Mouse (Mus musculus): ENCODE measurements around the gene Depp1. TPM values are rescaled to one million over a fixed set of nuclear protein-coding genes. Genes with fewer than 3 reads are reported as not detected.
"Not testable (repeated sequence)": the region's sequence is repeated elsewhere in the genome, so short reads cannot be mapped to it uniquely, and the experiment has no call there.

Gene Depp1
- 8.6 and 9.2 TPM in 2 replicates for polyA plus RNA-seq (2016; fragmentation: Nextera tagmentation; extraction: Ambion mirVana)

DNA sequence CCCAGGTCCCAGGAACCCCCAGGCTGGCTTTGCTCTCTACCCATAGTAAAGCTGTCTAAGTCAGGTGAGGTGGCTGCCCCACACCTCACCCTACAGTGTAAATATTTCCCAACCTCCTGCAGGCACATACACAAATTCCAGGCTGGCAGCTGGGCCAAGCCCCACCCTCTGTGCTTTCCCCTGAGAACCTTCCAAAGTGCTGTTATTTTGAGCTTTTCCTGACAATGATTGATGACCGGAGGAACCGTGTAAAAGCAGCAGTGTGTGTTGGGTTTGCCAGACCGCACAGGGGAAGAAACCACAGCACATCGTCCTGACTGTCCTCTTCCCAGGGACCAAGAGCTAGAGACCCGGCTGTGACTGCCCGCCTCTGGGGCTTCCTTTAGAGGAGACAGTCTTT is at the start of gene Depp1:
TSS of gene Depp1 (plus strand) at position 204 of the 400 bp plus-strand sequence.
- 82% methylated on average over 6 of the region's 6 CpGs for WGBS
- no peak within 1 kb of the TSS for H3K4me3 ChIP-seq

DNA sequence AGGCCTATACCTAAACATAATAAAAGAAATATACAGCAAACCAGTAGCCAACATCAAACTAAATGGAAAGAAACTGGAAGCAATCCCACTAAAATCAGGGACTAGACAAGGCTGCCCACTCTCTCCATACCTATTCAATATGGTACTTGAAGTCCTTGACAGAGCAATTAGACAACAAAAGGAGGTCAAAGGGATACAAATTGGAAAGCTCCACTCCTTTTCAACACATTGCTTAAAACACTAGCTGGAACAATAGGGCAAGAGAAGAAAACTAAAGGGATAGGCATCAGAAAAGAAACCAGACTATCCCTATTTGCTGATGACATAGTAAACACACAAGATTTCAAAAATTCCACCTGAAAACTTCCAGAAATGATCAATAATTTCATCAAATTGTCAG is 49.4 kb upstream of the Depp1 start:
- not testable (repeated sequence) for H3K27ac ChIP-seq (replicated peaks); H3K4me3 ChIP-seq; H3K27me3 ChIP-seq (ENCODE audit: low read depth, poor library complexity, severe bottlenecking); H3K9me3 ChIP-seq (replicated peaks); H3K36me3 ChIP-seq; H3K4me1 ChIP-seq; DNase-seq (ENCODE audit: low spot score)

More for the DNA sequence above, at the start of gene Depp1:
- Histone ChIP-seq H3K4me1 (no peaks in the 10 kb centered on the region), H3K9me3 (replicated peaks) (no peaks in the 10 kb centered on the region), H3K27me3 (ENCODE audit: low read depth, poor library complexity, severe bottlenecking) (no peaks in the 10 kb centered on the region), H3K27ac (replicated peaks) (no peak within 1 kb of the TSS), H3K36me3 (peaks cover 14% of the 10 kb centered on the region)
- no peak for DNase-seq (ENCODE audit: low spot score)

DNA sequence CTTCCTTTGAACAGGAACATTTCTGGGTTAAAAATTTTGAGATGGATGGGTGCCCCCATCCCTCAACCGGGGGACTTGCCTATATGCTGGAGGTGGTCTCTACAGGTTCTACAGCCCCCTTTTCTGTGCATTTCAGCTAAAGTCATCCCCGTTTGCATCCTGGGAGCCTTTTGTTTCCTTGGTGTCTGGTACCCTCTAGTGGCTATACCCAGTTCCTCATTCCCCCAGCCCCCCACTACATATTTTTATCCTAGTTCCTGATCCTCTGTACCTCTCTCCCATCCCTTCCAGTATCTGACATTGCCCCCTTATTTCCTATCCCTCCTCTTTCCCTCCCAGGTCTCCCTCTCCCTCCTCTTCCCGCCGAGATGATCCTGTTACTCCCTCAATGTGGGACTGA is 43.2 kb upstream of the Depp1 start:
- Histone ChIP-seq H3K4me1 (no peaks in the 10 kb centered on the region), H3K9me3 (replicated peaks) (no peaks in the 10 kb centered on the region), H3K27me3 (ENCODE audit: low read depth, poor library complexity, severe bottlenecking) (no peaks in the 10 kb centered on the region), H3K36me3 (no peaks in the 10 kb centered on the region), H3K27ac (replicated peaks) (no peak overlapping the region), H3K4me3 (no peak overlapping the region)
- no peak for DNase-seq (ENCODE audit: low spot score)
- 40% methylated on average over 4 of the region's 4 CpGs for WGBS

DNA sequence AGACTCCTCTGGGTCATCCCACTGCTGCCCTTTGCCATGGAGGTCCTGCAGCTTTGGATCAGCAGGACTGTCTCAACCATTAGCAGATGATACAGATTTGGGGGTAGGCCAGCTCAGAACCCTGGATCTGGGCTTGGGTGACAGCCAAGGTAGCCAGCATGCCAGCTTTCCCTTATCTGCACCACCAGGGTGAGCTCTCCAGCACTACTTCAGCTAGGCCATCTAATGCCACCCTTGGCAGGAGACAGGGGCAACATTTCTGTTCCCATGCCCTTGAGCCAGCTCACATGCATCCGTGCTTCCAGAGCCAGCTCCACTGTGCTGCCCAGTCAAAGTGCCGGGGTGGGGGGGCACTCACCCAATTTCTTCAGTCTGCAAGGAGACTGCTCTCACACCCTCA is 34.7 kb upstream of the Depp1 start:
- no peaks in the 10 kb centered on the region for H3K4me1 ChIP-seq
- no peaks in the 10 kb centered on the region for H3K36me3 ChIP-seq
- no peaks in the 10 kb centered on the region for H3K27me3 ChIP-seq (ENCODE audit: low read depth, poor library complexity, severe bottlenecking)
- no peaks in the 10 kb centered on the region for H3K9me3 ChIP-seq (replicated peaks)
- no peak for DNase-seq (ENCODE audit: low spot score)
- H3K27ac ChIP-seq (replicated peaks): no peak overlapping the region
- H3K4me3 ChIP-seq: no peak overlapping the region
- 91% methylated on average over 2 of the region's 2 CpGs for WGBS

DNA sequence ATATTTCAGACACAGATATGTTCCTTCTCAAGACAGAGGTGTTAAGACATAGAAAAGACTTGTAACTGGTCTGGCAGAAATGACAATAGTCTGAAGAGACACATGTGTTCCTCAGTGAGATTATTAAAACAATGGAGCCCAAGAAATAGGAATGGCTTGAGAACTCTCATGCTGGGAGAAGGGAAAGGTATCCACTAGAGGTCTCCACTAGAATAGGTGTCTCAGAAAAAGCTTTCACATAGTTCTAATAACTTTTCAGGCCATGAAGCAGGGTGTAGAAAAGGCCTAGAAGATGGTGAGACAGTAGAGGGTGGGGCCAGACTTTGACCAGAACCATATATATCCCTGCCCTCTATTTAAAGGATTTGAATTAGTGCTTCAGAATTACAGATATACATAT is 32.3 kb upstream of the Depp1 start:
- Histone ChIP-seq H3K4me3 (no peak overlapping the region), H3K9me3 (replicated peaks) (no peaks in the 10 kb centered on the region), H3K4me1 (no peaks in the 10 kb centered on the region), H3K36me3 (no peaks in the 10 kb centered on the region), H3K27me3 (ENCODE audit: low read depth, poor library complexity, severe bottlenecking) (no peaks in the 10 kb centered on the region), H3K27ac (replicated peaks) (no peak overlapping the region)
- DNase-seq (ENCODE audit: low spot score): no peak

DNA sequence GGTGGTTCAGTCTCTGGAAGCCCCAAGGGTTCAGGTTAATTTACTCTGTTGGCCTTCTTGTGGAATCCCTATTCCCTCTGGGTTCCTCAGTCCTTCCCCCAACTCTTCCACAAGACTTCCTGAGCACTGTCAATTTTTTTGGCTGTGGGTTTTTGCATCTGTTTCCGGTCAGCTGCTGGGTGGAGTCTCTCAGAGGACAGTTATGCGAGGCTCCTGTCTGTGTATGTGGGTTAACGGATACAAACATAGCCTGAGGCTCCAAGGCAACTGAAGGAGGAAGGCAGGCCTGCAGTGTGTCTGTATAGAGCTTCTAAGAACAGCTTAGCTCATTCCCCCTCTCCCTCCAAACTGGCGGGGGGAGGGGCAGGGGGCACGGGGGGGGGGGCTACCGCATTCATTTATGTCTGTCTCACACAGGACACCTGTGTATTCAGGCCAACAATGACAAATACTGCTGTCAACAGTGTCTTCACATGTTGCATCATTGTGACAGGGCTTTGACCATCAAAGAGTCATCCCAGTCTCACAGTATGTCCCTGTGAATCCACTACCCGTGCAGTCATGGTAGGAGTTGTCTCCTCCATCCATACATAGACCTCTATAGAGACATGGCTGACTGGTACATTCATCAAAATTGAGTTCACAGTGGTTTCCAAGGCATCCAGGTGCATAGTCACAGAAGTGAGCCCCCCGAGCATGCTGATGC is 28.9 kb upstream of the Depp1 start:
- no peak for DNase-seq (ENCODE audit: low spot score)
- no peak overlapping the region for H3K4me3 ChIP-seq
- 70% methylated on average over 8 of the region's 8 CpGs for WGBS
- peaks cover 4% of the 10 kb centered on the region; the same call in 1 of the 2 replicates for H3K4me1 ChIP-seq
- no peaks in the 10 kb centered on the region for H3K27me3 ChIP-seq (ENCODE audit: low read depth, poor library complexity, severe bottlenecking)
- H3K9me3 ChIP-seq (replicated peaks): no peaks in the 10 kb centered on the region
- no peak overlapping the region for H3K27ac ChIP-seq (replicated peaks)
- peaks cover 23% of the 10 kb centered on the region for H3K36me3 ChIP-seq

DNA sequence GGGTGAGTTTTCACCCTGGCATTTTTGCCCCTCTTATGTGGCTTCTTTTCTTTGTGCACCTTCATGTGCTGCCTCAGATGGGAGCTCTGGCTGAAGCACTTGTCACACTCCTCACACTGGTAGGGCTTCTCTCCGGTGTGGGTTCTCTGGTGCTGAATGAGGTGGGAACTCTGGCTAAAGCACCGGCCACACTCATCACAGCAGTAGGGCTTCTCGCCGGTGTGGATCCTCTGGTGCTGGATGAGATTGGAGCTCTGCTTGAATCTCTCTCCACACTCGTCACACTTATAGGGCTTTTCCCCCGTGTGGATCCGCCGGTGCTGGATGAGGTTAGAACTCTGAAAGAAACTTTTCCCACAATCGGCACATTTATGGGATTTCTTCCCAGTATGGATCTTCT is 24.0 kb upstream of the Depp1 start:
- H3K4me1 ChIP-seq: peaks cover 23% of the 10 kb centered on the region
- WGBS: 96% methylated on average over 9 of the region's 9 CpGs
- DNase-seq (ENCODE audit: low spot score): not testable (repeated sequence)

DNA sequence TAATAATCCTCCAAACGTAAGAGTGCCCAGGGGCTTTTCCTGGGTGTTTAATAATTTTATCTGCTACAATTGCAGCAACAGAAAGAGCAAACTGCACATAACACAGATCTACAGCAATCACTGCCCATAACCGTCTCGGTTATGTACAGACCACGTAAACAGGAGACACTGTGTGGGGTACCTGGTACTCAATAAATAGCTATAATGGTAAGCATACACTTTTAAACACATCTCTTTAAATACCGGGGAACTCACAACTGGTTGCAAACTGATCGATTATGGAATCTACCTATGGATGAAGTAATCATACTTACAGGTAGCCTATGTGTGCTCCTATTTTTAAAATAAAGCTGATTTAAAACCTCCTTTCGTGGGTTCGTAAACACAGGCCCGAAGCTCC is 22.3 kb upstream of the Depp1 start:
- Histone ChIP-seq H3K4me3 (peak overlapping the region; percentile 91), H3K9me3 (replicated peaks) (no peaks in the 10 kb centered on the region), H3K36me3 (peaks cover 31% of the 10 kb centered on the region), H3K4me1 (peaks cover 23% of the 10 kb centered on the region), H3K27me3 (ENCODE audit: low read depth, poor library complexity, severe bottlenecking) (no peaks in the 10 kb centered on the region), H3K27ac (replicated peaks) (peak overlapping the region; percentile 100)
- no peak for DNase-seq (ENCODE audit: low spot score)
- WGBS: 30% methylated on average over 9 of the region's 9 CpGs

More for the DNA sequence above, 24.0 kb upstream of the Depp1 start:
- H3K4me3 ChIP-seq; H3K9me3 ChIP-seq (replicated peaks); H3K27ac ChIP-seq (replicated peaks); H3K27me3 ChIP-seq (ENCODE audit: low read depth, poor library complexity, severe bottlenecking): not testable (repeated sequence)
- peaks cover 31% of the 10 kb centered on the region for H3K36me3 ChIP-seq

DNA sequence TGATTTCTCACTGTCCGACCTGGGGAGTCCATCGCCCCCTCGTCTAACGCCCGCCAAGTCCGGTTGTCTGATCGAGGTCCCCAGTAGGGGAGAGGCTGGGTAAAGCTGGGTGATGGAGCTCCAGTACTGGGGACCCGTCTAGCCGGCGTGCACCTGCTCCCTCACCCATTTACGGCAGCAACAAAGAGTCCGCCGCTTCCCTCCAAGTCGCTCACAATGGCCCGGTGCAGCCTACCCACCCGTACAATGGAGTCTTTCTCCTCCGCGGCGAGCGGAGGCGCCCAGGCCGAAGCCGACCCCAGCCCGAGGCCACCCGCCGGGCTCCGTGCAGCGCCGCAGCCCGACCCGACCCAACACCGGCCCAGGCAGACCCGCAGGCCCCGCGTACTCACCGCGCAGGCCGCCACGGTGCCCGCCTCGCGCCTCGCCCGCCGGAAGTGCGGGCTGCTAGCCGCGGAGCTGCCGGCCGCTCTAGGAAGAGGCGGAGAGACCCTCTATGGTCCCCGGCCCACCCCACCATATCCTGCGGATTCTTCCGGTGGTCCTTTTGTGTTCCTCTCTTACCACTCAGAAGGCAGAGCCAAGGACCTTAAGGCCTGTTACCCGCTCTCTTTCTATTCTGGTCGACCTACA is 21.8 kb upstream of the Depp1 start, which contains the start of gene Zfp422:
TSS of gene Zfp422 (minus strand) at position 461 of the 633 bp plus-strand sequence.
- Histone ChIP-seq H3K4me1 (peaks cover 23% of the 10 kb centered on the region), H3K9me3 (replicated peaks) (no peaks in the 10 kb centered on the region), H3K36me3 (peaks cover 31% of the 10 kb centered on the region), H3K27me3 (ENCODE audit: low read depth, poor library complexity, severe bottlenecking) (no peaks in the 10 kb centered on the region), H3K4me3 (peak within 1 kb of the TSS; percentile 91), H3K27ac (replicated peaks) (peak within 1 kb of the TSS; percentile 100)
- WGBS: 2% methylated on average over 56 of the region's 56 CpGs
- DNase-seq (ENCODE audit: low spot score): peak; percentile 87

DNA sequence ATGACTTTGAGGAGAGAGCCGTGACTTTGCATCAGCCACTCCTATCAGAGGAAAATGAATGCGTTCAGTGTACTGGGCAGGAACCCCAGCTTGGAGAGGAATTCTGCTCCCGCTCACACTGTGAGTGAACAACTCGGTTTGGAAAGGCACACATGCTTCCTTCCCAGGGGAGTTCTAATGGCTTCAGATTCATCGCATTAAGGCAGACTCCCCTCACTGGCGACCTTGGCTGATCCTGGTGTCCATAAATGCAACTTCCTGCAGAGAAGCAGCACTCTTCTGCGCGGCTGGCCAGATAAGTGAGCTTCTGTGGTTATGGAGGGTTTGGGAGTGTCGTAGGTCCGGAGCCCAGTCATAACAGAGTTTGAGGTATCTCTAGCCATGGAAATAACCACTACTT is 20.6 kb upstream of the Depp1 start:
- DNase-seq (ENCODE audit: low spot score): no peak
- H3K9me3 ChIP-seq (replicated peaks): no peaks in the 10 kb centered on the region
- H3K4me3 ChIP-seq: peak overlapping the region; percentile 91; the same call in 1 of the 2 replicates
- peaks cover 33% of the 10 kb centered on the region for H3K36me3 ChIP-seq
- peaks cover 23% of the 10 kb centered on the region for H3K4me1 ChIP-seq
- peak overlapping the region; percentile 7; the same call in 1 of the 2 replicates for H3K27ac ChIP-seq (replicated peaks)
- 90% methylated on average over 10 of the region's 10 CpGs for WGBS
- H3K27me3 ChIP-seq (ENCODE audit: low read depth, poor library complexity, severe bottlenecking): no peaks in the 10 kb centered on the region

DNA sequence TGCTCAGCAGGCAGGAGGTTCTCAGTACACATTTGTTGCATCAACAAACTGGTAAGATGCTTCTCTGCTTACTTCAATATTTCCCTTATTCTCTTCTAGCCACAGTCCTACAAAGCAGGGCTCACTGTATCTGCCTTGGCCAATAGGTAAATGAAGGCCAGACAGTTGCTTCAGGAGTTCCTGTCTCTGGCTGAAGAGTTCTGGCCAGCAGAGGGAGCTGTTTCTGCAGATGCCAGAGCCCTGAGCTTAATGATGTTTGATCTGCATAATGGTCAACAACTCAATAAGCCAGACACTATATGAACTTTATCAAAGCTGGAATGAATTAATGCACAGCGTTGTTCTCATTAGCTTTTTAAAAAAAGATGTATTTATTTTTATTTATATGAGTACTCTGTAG is 18.3 kb upstream of the Depp1 start:
- peaks cover 20% of the 10 kb centered on the region for H3K4me1 ChIP-seq
- H3K36me3 ChIP-seq: peaks cover 27% of the 10 kb centered on the region
- no peak overlapping the region for H3K27ac ChIP-seq (replicated peaks)
- whole genome bisulfite sequencing: 53% methylated on average over 1 of the region's 1 CpGs
- H3K4me3 ChIP-seq: no peak overlapping the region
- H3K9me3 ChIP-seq (replicated peaks): no peaks in the 10 kb centered on the region
- peak; percentile 54 for DNase-seq (ENCODE audit: low spot score)
- no peaks in the 10 kb centered on the region for H3K27me3 ChIP-seq (ENCODE audit: low read depth, poor library complexity, severe bottlenecking)

DNA sequence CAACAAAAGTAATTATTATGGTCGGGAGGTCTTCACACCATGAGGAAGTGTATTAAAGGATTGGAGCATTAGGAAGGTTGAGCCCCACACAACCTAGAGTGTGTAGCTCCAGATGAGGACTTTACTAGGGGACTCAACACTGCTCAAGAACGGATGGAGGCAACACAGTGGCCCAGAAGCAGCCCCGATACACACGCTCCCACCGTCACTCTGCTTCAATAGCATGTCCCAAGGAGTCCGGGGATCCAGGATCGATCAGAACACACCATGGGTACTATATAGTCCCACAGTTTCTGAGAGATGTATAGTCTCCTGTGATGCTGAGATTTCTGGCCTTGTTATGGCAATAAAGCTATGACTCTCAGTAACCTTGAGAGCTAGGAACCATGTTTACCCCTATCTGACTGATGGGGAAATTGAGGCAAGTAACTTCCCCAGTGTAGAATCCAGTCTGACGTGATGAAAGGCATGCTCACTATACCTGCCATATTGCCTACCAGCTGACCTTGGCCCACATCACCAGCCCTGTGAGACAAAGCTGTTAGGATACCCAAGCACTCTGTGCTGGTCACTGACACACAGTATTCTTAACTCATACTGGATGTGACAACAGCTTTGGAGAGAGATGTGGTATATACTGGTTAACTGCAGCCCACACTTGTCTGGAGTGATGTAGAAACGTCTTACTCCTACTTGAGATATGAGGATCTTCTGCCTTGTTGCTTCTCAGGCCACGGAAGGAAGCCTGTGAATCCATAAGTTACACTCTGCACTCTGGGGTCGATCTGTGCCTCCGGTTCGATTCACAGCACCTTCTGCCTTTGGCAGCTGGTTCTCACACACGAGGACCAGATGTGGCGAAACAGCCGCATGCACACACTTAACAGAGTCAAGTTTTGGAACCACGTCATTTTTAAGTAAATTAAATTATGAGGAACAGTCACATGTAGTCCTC is 16.4 kb upstream of the Depp1 start:
- peaks cover 43% of the 10 kb centered on the region for H3K36me3 ChIP-seq
- H3K4me3 ChIP-seq: no peak overlapping the region
- H3K9me3 ChIP-seq (replicated peaks): no peaks in the 10 kb centered on the region
- H3K4me1 ChIP-seq: peaks cover 10% of the 10 kb centered on the region
- H3K27me3 ChIP-seq (ENCODE audit: low read depth, poor library complexity, severe bottlenecking): no peaks in the 10 kb centered on the region
- H3K27ac ChIP-seq (replicated peaks): no peak overlapping the region
- WGBS: 89% methylated on average over 17 of the region's 17 CpGs
- DNase-seq (ENCODE audit: low spot score): no peak
